Mouse (Mus musculus) limb, embryonic 14.5 days (tissue): ENCODE data around the gene Rnase10. TPM values are rescaled to one million over a fixed set of nuclear protein-coding genes. Genes with fewer than 3 reads are reported as not detected.
"Not testable (repeated sequence)": the region's sequence is repeated elsewhere in the genome, so short reads cannot be mapped to it uniquely, and the experiment has no call there.

Experiments used
- ATAC-seq: fragments of 200-750 bp; cut with Nextera tagmentation; 2 replicates; pipeline ENCODE4 v1.8.0; 2017; ENCODE audit warnings: low read depth, moderate number of reproducible peaks, moderate TSS enrichment; ENCODE audit not compliant: low FRiP score
- DNase-seq: peaks from one replicate; pipeline ENCODE4 v3.0.0-alpha.2; 2015; ENCODE audit warnings: low spot score
- H3K27ac ChIP-seq: fragments of 300-500 bp; sonication (generic); replicated peaks from 2 replicates; pipeline ENCODE4 v1.5.1; 2014; ENCODE audit warnings: low read depth, mild to moderate bottlenecking, low read length, moderate library complexity, mixed read lengths
- H3K27me3 ChIP-seq: fragments of 300-500 bp; sonication (generic); 2 replicates; pipeline ENCODE4 v1.6.1; 2014; ENCODE audit warnings: low read length, mixed read lengths; ENCODE audit not compliant: control insufficient read depth, insufficient read depth
- H3K36me3 ChIP-seq: fragments of 300-500 bp; sonication (generic); 2 replicates; pipeline ENCODE4 v1.6.1; 2014; ENCODE audit warnings: mild to moderate bottlenecking, low read length, moderate library complexity, mixed read lengths; ENCODE audit not compliant: control insufficient read depth, insufficient read depth
- H3K4me1 ChIP-seq: fragments of 300-500 bp; sonication (generic); 2 replicates; pipeline ENCODE4 v1.6.1; 2014; ENCODE audit warnings: antibody characterized with exemption, low read length, mixed read lengths; ENCODE audit not compliant: control insufficient read depth, insufficient read depth
- H3K4me2 ChIP-seq: fragments of 300-500 bp; sonication (generic); replicated peaks from 2 replicates; pipeline ENCODE4 v1.6.1; 2014; ENCODE audit warnings: low read depth, mild to moderate bottlenecking, low read length, moderate library complexity; ENCODE audit not compliant: severe bottlenecking
- H3K4me3 ChIP-seq: fragments of 300-500 bp; sonication (generic); replicated peaks from 2 replicates; pipeline ENCODE4 v1.5.1; 2014; ENCODE audit warnings: low read length
- H3K9ac ChIP-seq: fragments of 300-500 bp; sonication (generic); 2 replicates; pipeline ENCODE4 v1.6.1; 2014; ENCODE audit warnings: mild to moderate bottlenecking, low read depth, low read length, moderate library complexity; ENCODE audit not compliant: severe bottlenecking
- H3K9me3 ChIP-seq: fragments of 300-500 bp; sonication (generic); 2 replicates; pipeline ENCODE4 v1.6.1; 2016; ENCODE audit warnings: low read length; ENCODE audit not compliant: control insufficient read depth
- POLR2A ChIP-seq: fragments of 200-500 bp; IDR thresholded peaks from 2 replicates; pipeline ENCODE4 v1.8.0; 2012; ENCODE audit warnings: inconsistent platforms, mild to moderate bottlenecking, moderate library complexity, borderline replicate concordance; ENCODE audit not compliant: insufficient read depth, insufficient read length; ENCODE audit errors: extremely low read depth
- WGBS: fragments of 180-500 bp; shearing (Covaris S2); extraction: QIAGEN DNeasy Blood & Tissue Kit; methylation state at CpG from one replicate; pipeline ENCODE4 v1.1.7; 2014; 5-methylcytosine and 5-hydroxymethylcytosine counted together
- polyA plus RNA-seq, 2 experiments: library from polyadenylated mRNA; depleted of rRNA in 1 of 2; stranded (reverse) in 1 of 2; unstranded in 1 of 2; fragments of >200 nt; fragmentation: Nextera tagmentation in 1 of 2; extraction: Ambion mirVana in 1 of 2; gene quantifications; 2 replicates each; pipeline versions ENCODE4 v1.2.1 to v1.2.3; 2012 to 2014

The Rnase10 gene
- polyA plus RNA-seq, 2 experiments, result 0.13 TPM; not detected in 1

GRCm38 (mm10) chr14:50969558-50970544 lies 37.7 kb upstream of the Rnase10 start:
- WGBS, result 48% methylated on average over 12 of the region's 12 CpGs
- no peak for TF ChIP-seq POLR2A
- Histone ChIP-seq H3K9me3 (no peaks in the 10 kb centered on the region), H3K27me3 (no peaks in the 10 kb centered on the region), H3K4me1 (no peaks in the 10 kb centered on the region), H3K36me3 (no peaks in the 10 kb centered on the region), H3K4me3 (no peak overlapping the region), H3K4me2 (no peak overlapping the region), H3K9ac (no peak overlapping the region), H3K27ac (no peak overlapping the region)
- ATAC-seq (no peak), DNase-seq (no peak)

GRCm38 (mm10) chr14:50970822-50971221 lies 36.7 kb upstream of the Rnase10 start:
- H3K9ac ChIP-seq, result no peak overlapping the region
- no peaks in the 10 kb centered on the region for H3K36me3 ChIP-seq
- no peaks in the 10 kb centered on the region for H3K27me3 ChIP-seq
- H3K27ac ChIP-seq, result no peak overlapping the region
- no peak overlapping the region for H3K4me2 ChIP-seq
- H3K4me3 ChIP-seq, result no peak overlapping the region
- H3K4me1 ChIP-seq, result no peaks in the 10 kb centered on the region
- H3K9me3 ChIP-seq, result no peaks in the 10 kb centered on the region
- no peak for DNase-seq
- no peak for ATAC-seq
- no peak for TF ChIP-seq POLR2A
- 73% methylated on average over 1 of the region's 1 CpGs for WGBS

- not testable (repeated sequence) for H3K27ac ChIP-seq, H3K4me2 ChIP-seq, H3K4me1 ChIP-seq, ATAC-seq, H3K9ac ChIP-seq, H3K4me3 ChIP-seq, DNase-seq, H3K9me3 ChIP-seq, H3K27me3 ChIP-seq, H3K36me3 ChIP-seq
- 91% methylated on average over 5 of the region's 5 CpGs for WGBS
Observed at GRCm38 (mm10) chr14:50973054-50973453, 34.5 kb upstream of the Rnase10 start.

GRCm38 (mm10) chr14:50973700-50974099 lies 33.9 kb upstream of the Rnase10 start:
- no peak overlapping the region for H3K4me2 ChIP-seq
- DNase-seq (no peak), ATAC-seq (no peak)
- no peak overlapping the region for H3K4me3 ChIP-seq
- H3K36me3 ChIP-seq, result no peaks in the 10 kb centered on the region
- no peaks in the 10 kb centered on the region for H3K27me3 ChIP-seq
- 33% methylated on average over 4 of the region's 4 CpGs for WGBS
- no peak overlapping the region for H3K9ac ChIP-seq
- H3K9me3 ChIP-seq, result no peaks in the 10 kb centered on the region
- H3K27ac ChIP-seq, result no peak overlapping the region
- TF ChIP-seq POLR2A, result no peak
- no peaks in the 10 kb centered on the region for H3K4me1 ChIP-seq

- Histone ChIP-seq H3K27ac (no peak overlapping the region), H3K36me3 (no peaks in the 10 kb centered on the region), H3K4me2 (no peak overlapping the region), H3K4me1 (peaks cover 3% of the 10 kb centered on the region), H3K9ac (no peak overlapping the region), H3K4me3 (no peak overlapping the region), H3K27me3 (no peaks in the 10 kb centered on the region), H3K9me3 (no peaks in the 10 kb centered on the region)
- DNase-seq, result no peak
- 63% methylated on average over 5 of the region's 5 CpGs for WGBS
- no peak for TF ChIP-seq POLR2A
- ATAC-seq, result no peak
Observed at GRCm38 (mm10) chr14:50975001-50975400, 32.5 kb upstream of the Rnase10 start.
